Mouse (Mus musculus): ENCODE measurements around the gene Cep57l1. TPM values are rescaled to one million over a fixed set of nuclear protein-coding genes. Genes with fewer than 3 reads are reported as not detected.
A peak's percentile ranks its signal among the peaks of the same experiment; 100 is the strongest.

Cep57l1 gene
- total and polyA plus RNA-seq, 3 experiments: 16.7 to 19.2 TPM; not detected in 1

- no peak overlapping the region for H3K27ac ChIP-seq (ENCODE audit: control insufficient read depth, low read depth, low read length)
- TF ChIP-seq MEF2A (IDR thresholded peaks at IDR 0.05; ENCODE audit: extremely low read depth, insufficient replicate concordance, low read depth, low read length, poor library complexity, severe bottlenecking) (no peak), USF1 (IDR thresholded peaks at IDR 0.05; ENCODE audit: low read depth, low read length) (no peak), CHD1 (IDR thresholded peaks at IDR 0.05; ENCODE audit: low read depth, low read length) (no peak), CTCF (IDR thresholded peaks at IDR 0.05 in 2 of 3, conservative IDR thresholded peaks at IDR 0.05 in 1 of 3; ENCODE audit: control insufficient read depth in 1 of 3, insufficient read depth in 1 of 3, low read depth in 2 of 3, low read length in 3 of 3, poor library complexity in 1 of 3, severe bottlenecking in 1 of 3) (no peak), RAD21 (IDR thresholded peaks at IDR 0.05; ENCODE audit: low read depth, low read length) (no peak), SMC3 (IDR thresholded peaks at IDR 0.05; ENCODE audit: low read depth, low read length) (no peak), TBP (IDR thresholded peaks at IDR 0.05; ENCODE audit: low read depth, low read length) (no peak), MAZ (IDR thresholded peaks at IDR 0.05; ENCODE audit: low read depth, low read length) (no peak), RCOR1 (IDR thresholded peaks at IDR 0.05; ENCODE audit: low read depth, low read length) (no peak), MXI1 (IDR thresholded peaks at IDR 0.05; ENCODE audit: low read depth, low read length) (no peak)
Observed at GRCm38 (mm10) chr10:41674362-41674761, 135.3 kb downstream of the Cep57l1 start.

GRCm38 (mm10) chr10:41670196-41670595 lies 139.5 kb downstream of the Cep57l1 start:
- H3K4me3 ChIP-seq (ENCODE audit: control insufficient read depth in 1 of 2, insufficient read depth in 1 of 2, low read depth in 2 of 2, low read length in 2 of 2): no peak overlapping the region
- H3K9me3 ChIP-seq (replicated peaks; ENCODE audit: insufficient read depth, low read length): no peaks in the 10 kb centered on the region
- H3K27ac ChIP-seq (ENCODE audit: control insufficient read depth, low read depth, low read length): no peak overlapping the region
- no peaks in the 10 kb centered on the region for H3K79me2 ChIP-seq (ENCODE audit: control insufficient read depth, insufficient read depth, low read length, poor library complexity)
- no peaks in the 10 kb centered on the region for H3K36me3 ChIP-seq (ENCODE audit: control insufficient read depth in 1 of 2, insufficient read depth in 2 of 2, low read length in 2 of 2)
- TF ChIP-seq TAL1 (IDR thresholded peaks at IDR 0.05; ENCODE audit: low read length) (no peak), POLR2AphosphoS5 (IDR thresholded peaks at IDR 0.05; ENCODE audit: borderline replicate concordance, low read depth, low read length) (no peak), ZNF384 (IDR thresholded peaks at IDR 0.05; ENCODE audit: low read depth, low read length) (0 out of 2 replicates have a peak, but pooled peaks have one; percentile 10), MAX (IDR thresholded peaks at IDR 0.05; ENCODE audit: low read length) (no peak), BHLHE40 (IDR thresholded peaks at IDR 0.05; ENCODE audit: borderline replicate concordance, low read depth, low read length) (no peak), KAT2A (conservative IDR thresholded peaks at IDR 0.05; ENCODE audit: low read depth, low read length) (no peak), HCFC1 (IDR thresholded peaks at IDR 0.05; ENCODE audit: low read depth, low read length) (no peak), TCF12 (IDR thresholded peaks at IDR 0.05; ENCODE audit: low read depth, low read length) (no peak)
- DNase-seq (ENCODE audit: low read depth, low spot score): peak; percentile 37
- peaks cover 2 to 3% of the 10 kb centered on the region in 2 experiments; a peak in 3 of 4 replicates for H3K27me3 ChIP-seq (ENCODE audit: control insufficient read depth in 1 of 2, insufficient read depth in 2 of 2, low read length in 2 of 2)
- no peaks in the 10 kb centered on the region for H3K4me1 ChIP-seq (ENCODE audit: control insufficient read depth in 1 of 2, insufficient read depth in 2 of 2, low read length in 2 of 2)
- no peak overlapping the region for H3K9ac ChIP-seq (ENCODE audit: control insufficient read depth, low read depth, low read length, poor library complexity, severe bottlenecking)

More at GRCm38 (mm10) chr10:41674362-41674761, 135.3 kb downstream of the Cep57l1 start:
- Histone ChIP-seq H3K4me1 (ENCODE audit: control insufficient read depth in 1 of 2, insufficient read depth in 2 of 2, low read length in 2 of 2) (no peaks in the 10 kb centered on the region), H3K9ac (ENCODE audit: control insufficient read depth, low read depth, low read length, poor library complexity, severe bottlenecking) (no peak overlapping the region), H3K36me3 (ENCODE audit: control insufficient read depth in 1 of 2, insufficient read depth in 2 of 2, low read length in 2 of 2) (no peaks in the 10 kb centered on the region), H3K9me3 (replicated peaks; ENCODE audit: insufficient read depth, low read length) (no peaks in the 10 kb centered on the region), H3K79me2 (ENCODE audit: control insufficient read depth, insufficient read depth, low read length, poor library complexity) (no peaks in the 10 kb centered on the region), H3K4me3 (ENCODE audit: control insufficient read depth in 1 of 2, insufficient read depth in 1 of 2, low read depth in 2 of 2, low read length in 2 of 2) (no peak overlapping the region), H3K27me3 (ENCODE audit: control insufficient read depth in 1 of 2, insufficient read depth in 2 of 2, low read length in 2 of 2) (peaks cover 0 to 2% of the 10 kb centered on the region in 2 experiments; a peak in 3 of 4 replicates)
- DNase-seq (ENCODE audit: low read depth, low spot score): no peak

Other genes with a start within 250 kb of the Cep57l1 start
- not detected in 2 replicates for gene Ccdc162, start 93.2 kb downstream of the Cep57l1 start, total RNA-seq (2012; rRNA removed)
- under 1 TPM in 1 of 2 experiments, not detected in 1; 0.06 TPM for gene Ccdc162, start 93.2 kb downstream of the Cep57l1 start, polyA plus RNA-seq (2012; ENCODE audit: insufficient read depth in 1 of 2, insufficient read length in 2 of 2, low read depth in 1 of 2, low replicate concordance in 2 of 2, missing spikeins in 1 of 2)
- gene Sesn1, start 64 bp upstream of the Cep57l1 start, total RNA-seq (2012; rRNA removed): 11.7 and 13.2 TPM in 2 replicates
- gene Sesn1, start 64 bp upstream of the Cep57l1 start, polyA plus RNA-seq (2012; ENCODE audit: insufficient read depth in 1 of 2, insufficient read length in 2 of 2, low read depth in 1 of 2, low replicate concordance in 2 of 2, missing spikeins in 1 of 2): 10 to 100 TPM in 1 of 2 experiments, not detected in 1; 11.7 TPM
- 0.07 and 0.08 TPM in 2 replicates for gene Armc2, start 208.6 kb upstream of the Cep57l1 start, total RNA-seq (2012; rRNA removed)
- gene Armc2, start 208.6 kb upstream of the Cep57l1 start, polyA plus RNA-seq (2012; ENCODE audit: insufficient read depth in 1 of 2, insufficient read length in 2 of 2, low read depth in 1 of 2, low replicate concordance in 2 of 2, missing spikeins in 1 of 2): under 1 TPM in 1 of 2 experiments, not detected in 1; 0.13 TPM